Mouse (Mus musculus) heart, postnatal 36 days (tissue): Measurements from ENCODE around the gene 0610040J01Rik. TPM values are rescaled to one million over a fixed set of nuclear protein-coding genes. Genes with fewer than 3 reads are reported as not detected.
A peak's percentile ranks its signal among the peaks of the same experiment; 100 is the strongest.

Experiments
- DNase-seq, 2 experiments: peaks; one replicate each; pipeline ENCODE4 v3.0.0; 2021 to 2022
- intact Hi-C: fragments of 180-260 bp; cut with DNase I; formaldehyde crosslinking; loops from one replicate; pipeline ENCODE4 v1.15.1; 2025
- total RNA-seq, 2 experiments: library from RNA; stranded (reverse); gene quantifications; 2 replicates each; pipeline ENCODE4 v1.2.3; 2021

The 0610040J01Rik gene
- 1 to 10 TPM; 2.1 to 2.7 TPM for total RNA-seq

GRCm38 (mm10) chr5:63811819-63812508 is at the start of gene 0610040J01Rik:
TSS of gene 0610040J01Rik (plus strand) at chr5:63812363.
- intact Hi-C loops = loop anchor here (1.0 to 5.0 kb wide), 2 partner anchors 74 to 260 kb away; no protein-coding TSS in a partner anchor

GRCm38 (mm10) chr5:63765886-63766285 is 46.3 kb upstream of the 0610040J01Rik start:
- intact Hi-C loops = loop anchor here (5.0 kb wide), 1 partner anchor 869 kb away; no protein-coding TSS in a partner anchor
- no peak for DNase-seq

More at GRCm38 (mm10) chr5:63811819-63812508, at the start of gene 0610040J01Rik:
- peak; percentile 65 to 68 for DNase-seq

GRCm38 (mm10) chr5:63766715-63767114 is 45.4 kb upstream of the 0610040J01Rik start:
- intact Hi-C loops = loop anchor here (5.0 kb wide), 1 partner anchor 869 kb away; no protein-coding TSS in a partner anchor
- peak; percentile 14 to 25 for DNase-seq

- intact Hi-C loops = loop anchor here (5.0 kb wide), 1 partner anchor 870 kb away; no protein-coding TSS in a partner anchor
- DNase-seq = no peak
Measured at GRCm38 (mm10) chr5:63767464-63767863, 44.7 kb upstream of the 0610040J01Rik start.

- intact Hi-C loops = loop anchor here (5.0 kb wide), 1 partner anchor 871 kb away; no protein-coding TSS in a partner anchor
- no peak for DNase-seq
Measured at GRCm38 (mm10) chr5:63768220-63768619, 43.9 kb upstream of the 0610040J01Rik start.

- no peak for DNase-seq
- intact Hi-C loops = no loop called here
Measured at GRCm38 (mm10) chr5:63772971-63773370, 39.2 kb upstream of the 0610040J01Rik start.

- intact Hi-C loops = no loop called here
- no peak for DNase-seq
Measured at GRCm38 (mm10) chr5:63773603-63774002, 38.6 kb upstream of the 0610040J01Rik start.

GRCm38 (mm10) chr5:63788156-63788826 is 23.9 kb upstream of the 0610040J01Rik start:
- no peak for DNase-seq
- intact Hi-C loops = no loop called here

- intact Hi-C loops = loop anchor here (5.0 kb wide), 1 partner anchor 260 kb away; no protein-coding TSS in a partner anchor
- DNase-seq = no peak
Measured at GRCm38 (mm10) chr5:63812509-63812865, 324 bp downstream of the 0610040J01Rik start.

GRCm38 (mm10) chr5:63816643-63817042 is 4.5 kb downstream of the 0610040J01Rik start:
- intact Hi-C loops = no loop called here
- DNase-seq = no peak

- intact Hi-C loops = no loop called here
- peak; percentile 18 to 26 for DNase-seq
Measured at GRCm38 (mm10) chr5:63817270-63817669, 5.1 kb downstream of the 0610040J01Rik start.

- no peak for DNase-seq
- intact Hi-C loops = no loop called here
Measured at GRCm38 (mm10) chr5:63818975-63819374, 6.8 kb downstream of the 0610040J01Rik start.

GRCm38 (mm10) chr5:63819519-63819918 is 7.4 kb downstream of the 0610040J01Rik start:
- DNase-seq = no peak
- intact Hi-C loops = no loop called here

- DNase-seq = no peak
- intact Hi-C loops = no loop called here
Measured at GRCm38 (mm10) chr5:63821176-63821575, 9.0 kb downstream of the 0610040J01Rik start.

GRCm38 (mm10) chr5:63821860-63822259 is 9.7 kb downstream of the 0610040J01Rik start:
- no peak for DNase-seq

GRCm38 (mm10) chr5:63823362-63824332 is 11.5 kb downstream of the 0610040J01Rik start:
- DNase-seq = no peak
- intact Hi-C loops = no loop called here

More at GRCm38 (mm10) chr5:63821860-63822259, 9.7 kb downstream of the 0610040J01Rik start:
- intact Hi-C loops = no loop called here

GRCm38 (mm10) chr5:63824599-63825350 is 12.6 kb downstream of the 0610040J01Rik start:
- intact Hi-C loops = no loop called here
- DNase-seq = no peak

GRCm38 (mm10) chr5:63825881-63826280 is 13.7 kb downstream of the 0610040J01Rik start:
- intact Hi-C loops = no loop called here
- DNase-seq = no peak

GRCm38 (mm10) chr5:63827006-63827405 is 14.8 kb downstream of the 0610040J01Rik start:
- DNase-seq = peak in 1 of 2 experiments; percentile 22

More at GRCm38 (mm10) chr5:63827006-63827405, 14.8 kb downstream of the 0610040J01Rik start:
- intact Hi-C loops = no loop called here
